Mouse (Mus musculus): Measurements from ENCODE around the gene Tacr1. TPM values are rescaled to one million over a fixed set of nuclear protein-coding genes. Genes with fewer than 3 reads are reported as not detected.
A peak's percentile ranks its signal among the peaks of the same experiment; 100 is the strongest.
"Not testable (repeated sequence)": the region's sequence is repeated elsewhere in the genome, so short reads cannot be mapped to it uniquely, and the experiment has no call there.

Tacr1 gene
- polyA plus RNA-seq (2015; fragmentation: Nextera tagmentation; extraction: Ambion mirVana): 3.7 and 4.3 TPM in 2 replicates

- H3K4me3 ChIP-seq: peak within 1 kb of the TSS; percentile 39
- H3K9ac ChIP-seq: peak within 1 kb of the TSS; percentile 61
- no peaks in the 10 kb centered on the region for H3K36me3 ChIP-seq
- H3K27ac ChIP-seq (replicated peaks): peak within 1 kb of the TSS; percentile 68
- no peaks in the 10 kb centered on the region for H3K9me3 ChIP-seq
- ATAC-seq (ENCODE audit: low read depth): peak; percentile 94
- H3K27me3 ChIP-seq: peaks cover 55% of the 10 kb centered on the region
- WGBS: under 1% methylated on average over 28 of the region's 28 CpGs
- peak within 1 kb of the TSS; percentile 69 for H3K4me2 ChIP-seq
- H3K4me1 ChIP-seq (replicated peaks): peaks cover 39% of the 10 kb centered on the region
Observed at GRCm38 (mm10) chr6:82401595-82402451, at the start of gene Tacr1. Gene Tacr1 (plus strand): TSS chr6:82402334.

DNA sequence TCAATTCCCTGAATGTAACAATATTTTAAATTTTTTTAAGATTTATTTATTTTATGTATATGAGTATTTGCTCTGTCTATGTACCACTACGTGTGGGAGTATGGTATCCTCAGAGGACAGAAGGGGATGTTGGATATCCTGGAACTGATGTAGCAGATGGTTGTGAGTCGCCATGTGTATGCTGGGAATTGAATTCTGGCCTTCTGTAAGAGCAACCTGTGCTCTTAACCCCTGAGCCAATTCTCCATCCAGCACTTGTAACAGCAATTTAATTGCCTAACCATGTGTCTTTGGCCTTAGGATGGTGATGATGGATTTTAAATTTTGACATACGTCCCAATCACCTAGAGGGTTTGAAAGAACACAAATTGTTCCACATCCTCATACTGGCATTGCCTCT lies 26.0 kb upstream of the Tacr1 start:
- Histone ChIP-seq H3K4me1 (replicated peaks) (no peaks in the 10 kb centered on the region), H3K4me2 (no peak overlapping the region)
- WGBS: 87% methylated on average over 3 of the region's 3 CpGs

GRCm38 (mm10) chr6:82383556-82383955 lies 18.6 kb upstream of the Tacr1 start:
- H3K4me3 ChIP-seq: no peak overlapping the region
- no peaks in the 10 kb centered on the region for H3K4me1 ChIP-seq (replicated peaks)
- H3K27ac ChIP-seq (replicated peaks): no peak overlapping the region
- H3K9me3 ChIP-seq: no peaks in the 10 kb centered on the region
- ATAC-seq (ENCODE audit: low read depth): no peak
- no peak overlapping the region for H3K9ac ChIP-seq
- H3K27me3 ChIP-seq: no peaks in the 10 kb centered on the region
- WGBS: 90% methylated on average over 5 of the region's 5 CpGs
- H3K4me2 ChIP-seq: no peak overlapping the region
- H3K36me3 ChIP-seq: no peaks in the 10 kb centered on the region

More for the DNA sequence above, 26.0 kb upstream of the Tacr1 start:
- Histone ChIP-seq H3K9ac (no peak overlapping the region), H3K36me3 (no peaks in the 10 kb centered on the region), H3K9me3 (no peaks in the 10 kb centered on the region), H3K4me3 (no peak overlapping the region), H3K27ac (replicated peaks) (no peak overlapping the region), H3K27me3 (no peaks in the 10 kb centered on the region)
- no peak for ATAC-seq (ENCODE audit: low read depth)

GRCm38 (mm10) chr6:82402501-82403495 lies 664 bp downstream of the Tacr1 start:
- H3K27me3 ChIP-seq: peaks cover 55% of the 10 kb centered on the region
- peak overlapping the region; percentile 69 for H3K4me2 ChIP-seq
- peaks cover 39% of the 10 kb centered on the region for H3K4me1 ChIP-seq (replicated peaks)
- ATAC-seq (ENCODE audit: low read depth): peak; percentile 57
- H3K9me3 ChIP-seq: no peaks in the 10 kb centered on the region
- peak overlapping the region; percentile 68 for H3K27ac ChIP-seq (replicated peaks)
- H3K4me3 ChIP-seq: peak overlapping the region; percentile 39
- no peaks in the 10 kb centered on the region for H3K36me3 ChIP-seq
- H3K9ac ChIP-seq: peak overlapping the region; percentile 61
- 1% methylated on average over 34 of the region's 34 CpGs for WGBS

- no peak overlapping the region for H3K27ac ChIP-seq (replicated peaks)
- no peak overlapping the region for H3K4me2 ChIP-seq
- H3K36me3 ChIP-seq: no peaks in the 10 kb centered on the region
- no peak for ATAC-seq (ENCODE audit: low read depth)
- H3K27me3 ChIP-seq: no peaks in the 10 kb centered on the region
- H3K4me3 ChIP-seq: no peak overlapping the region
- H3K4me1 ChIP-seq (replicated peaks): peaks cover 5% of the 10 kb centered on the region; the same call in 1 of the 2 replicates
- peaks cover 3% of the 10 kb centered on the region; the same call in 1 of the 2 replicates for H3K9me3 ChIP-seq
- no peak overlapping the region for H3K9ac ChIP-seq
- WGBS: 66% methylated on average over 6 of the region's 6 CpGs
Observed at GRCm38 (mm10) chr6:82418367-82418766, 16.2 kb downstream of the Tacr1 start.

DNA sequence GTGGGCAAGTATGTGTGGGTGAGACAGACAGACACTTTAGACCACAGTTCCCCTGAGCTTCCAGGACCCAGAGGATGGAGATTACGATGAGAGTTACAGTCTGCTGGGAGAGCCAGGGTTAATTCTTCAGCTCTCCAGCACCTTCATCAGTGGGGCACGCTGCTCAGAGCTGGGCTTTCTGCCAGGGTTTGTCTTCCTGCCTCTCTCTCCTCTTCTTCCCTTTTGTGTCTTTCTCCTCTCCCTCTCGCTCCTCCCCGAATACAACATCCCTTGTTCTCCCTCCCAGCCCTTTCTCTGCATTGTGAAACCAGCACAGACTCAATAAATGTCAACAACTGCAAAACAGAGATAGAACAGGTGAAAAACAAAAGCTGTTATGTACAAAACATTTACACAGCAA lies 18.1 kb downstream of the Tacr1 start:
- no peak overlapping the region for H3K27ac ChIP-seq (replicated peaks)
- H3K9me3 ChIP-seq: peaks cover 3% of the 10 kb centered on the region; the same call in 1 of the 2 replicates
- H3K4me1 ChIP-seq (replicated peaks): peaks cover 5% of the 10 kb centered on the region; the same call in 1 of the 2 replicates
- no peaks in the 10 kb centered on the region for H3K36me3 ChIP-seq
- H3K27me3 ChIP-seq: no peaks in the 10 kb centered on the region
- no peak overlapping the region for H3K9ac ChIP-seq
- no peak overlapping the region for H3K4me2 ChIP-seq
- 0 out of 2 replicates have a peak, but pooled peaks have one; percentile 32 for ATAC-seq (ENCODE audit: low read depth)
- H3K4me3 ChIP-seq: no peak overlapping the region
- 50% methylated on average over 4 of the region's 4 CpGs for WGBS

- H3K27me3 ChIP-seq: no peaks in the 10 kb centered on the region
- no peaks in the 10 kb centered on the region for H3K36me3 ChIP-seq
- WGBS: 62% methylated on average over 6 of the region's 6 CpGs
- H3K4me1 ChIP-seq (replicated peaks): 0 out of 2 replicates have a peak, but pooled peaks cover 3% of the 10 kb centered on the region
- ATAC-seq (ENCODE audit: low read depth): no peak
- H3K9ac ChIP-seq: no peak overlapping the region
- H3K27ac ChIP-seq (replicated peaks): no peak overlapping the region
- no peak overlapping the region for H3K4me3 ChIP-seq
- no peaks in the 10 kb centered on the region for H3K9me3 ChIP-seq
- H3K4me2 ChIP-seq: no peak overlapping the region
Observed at GRCm38 (mm10) chr6:82428890-82429289, 26.8 kb downstream of the Tacr1 start.

DNA sequence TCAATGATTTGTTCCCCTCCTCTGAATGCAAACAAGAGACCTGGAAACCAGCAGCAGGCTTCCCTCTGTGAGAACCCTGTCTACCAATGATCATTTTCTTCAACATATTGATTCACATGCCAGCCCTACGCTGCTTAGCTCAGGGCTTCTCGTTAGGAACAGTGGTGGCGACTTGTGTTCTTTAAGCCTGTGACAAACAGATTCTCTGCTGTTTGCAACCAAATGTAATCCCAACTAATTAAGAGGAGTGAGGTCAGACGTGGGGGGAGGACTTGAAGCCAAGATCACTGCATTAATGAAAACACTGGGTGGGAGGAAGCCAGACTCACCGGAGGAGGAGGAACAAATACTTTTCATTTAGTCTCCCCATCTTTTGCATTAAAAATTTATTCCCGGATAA lies 27.6 kb downstream of the Tacr1 start:
- Histone ChIP-seq H3K27me3 (no peaks in the 10 kb centered on the region), H3K27ac (replicated peaks) (no peak overlapping the region), H3K9me3 (no peaks in the 10 kb centered on the region), H3K36me3 (no peaks in the 10 kb centered on the region), H3K4me3 (no peak overlapping the region), H3K9ac (no peak overlapping the region), H3K4me2 (no peak overlapping the region), H3K4me1 (replicated peaks) (0 out of 2 replicates have a peak, but pooled peaks cover 3% of the 10 kb centered on the region)
- 61% methylated on average over 6 of the region's 6 CpGs for WGBS
- ATAC-seq (ENCODE audit: low read depth): no peak

DNA sequence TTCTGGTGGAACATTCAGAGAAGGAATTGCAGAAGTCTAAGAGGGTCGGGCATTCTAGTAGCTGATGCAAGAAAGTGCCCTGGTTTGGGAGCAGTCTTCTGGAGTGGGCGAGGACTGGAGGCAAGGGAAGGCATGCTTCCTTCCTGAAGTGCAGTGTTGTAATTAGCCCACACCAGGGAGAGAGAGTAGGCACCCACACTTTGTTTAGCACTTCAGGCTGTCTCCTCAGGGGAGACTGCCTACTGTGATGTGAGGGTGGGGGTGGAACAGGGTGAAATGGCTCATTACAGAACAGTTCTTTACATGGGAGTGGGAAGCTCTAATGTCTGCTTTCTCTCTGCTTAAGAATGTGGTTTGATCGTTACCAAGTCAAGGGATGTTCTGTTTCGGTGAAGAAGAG lies 35.0 kb downstream of the Tacr1 start:
- H3K27me3 ChIP-seq: no peaks in the 10 kb centered on the region
- H3K9ac ChIP-seq: no peak overlapping the region
- no peak for ATAC-seq (ENCODE audit: low read depth)
- H3K36me3 ChIP-seq: no peaks in the 10 kb centered on the region
- no peak overlapping the region for H3K4me3 ChIP-seq
- H3K9me3 ChIP-seq: no peaks in the 10 kb centered on the region
- WGBS: 73% methylated on average over 4 of the region's 4 CpGs
- H3K4me2 ChIP-seq: no peak overlapping the region
- no peaks in the 10 kb centered on the region for H3K4me1 ChIP-seq (replicated peaks)
- no peak overlapping the region for H3K27ac ChIP-seq (replicated peaks)

- not testable (repeated sequence) for H3K9ac ChIP-seq; H3K27me3 ChIP-seq; H3K4me1 ChIP-seq (replicated peaks); H3K4me3 ChIP-seq; H3K27ac ChIP-seq (replicated peaks); H3K4me2 ChIP-seq; H3K9me3 ChIP-seq; H3K36me3 ChIP-seq
- WGBS: 55% methylated on average over 8 of the region's 8 CpGs
- peak; percentile 67 for ATAC-seq (ENCODE audit: low read depth)
Observed at GRCm38 (mm10) chr6:82452206-82453095, 50.3 kb downstream of the Tacr1 start.

- Histone ChIP-seq H3K4me2 (no peak overlapping the region), H3K36me3 (no peaks in the 10 kb centered on the region), H3K9ac (no peak overlapping the region), H3K4me3 (no peak overlapping the region), H3K27ac (replicated peaks) (no peak overlapping the region), H3K9me3 (no peaks in the 10 kb centered on the region), H3K27me3 (no peaks in the 10 kb centered on the region), H3K4me1 (replicated peaks) (0 out of 2 replicates have a peak, but pooled peaks cover 3% of the 10 kb centered on the region)
- WGBS: 69% methylated on average over 3 of the region's 3 CpGs
- ATAC-seq (ENCODE audit: low read depth): no peak
Observed at GRCm38 (mm10) chr6:82455245-82455644, 53.1 kb downstream of the Tacr1 start.

All from neural tube, embryonic 13.5 days (tissue).